Mouse (Mus musculus): ENCODE data around the gene Pcnp.
A peak's percentile ranks its signal among the peaks of the same experiment; 100 is the strongest.

The Pcnp gene

GRCm38 (mm10) chr16:56036501-56036900 is 7.0 kb upstream of the Pcnp start:
- no peak for DNase-seq (ENCODE audit: low spot score)

- DNase-seq (ENCODE audit: low spot score), result no peak
These were observed 5.0 kb upstream of the Pcnp start for GRCm38 (mm10) chr16:56034566-56034965.

GRCm38 (mm10) chr16:56028722-56029551 is 602 bp downstream of the Pcnp start:
- DNase-seq (ENCODE audit: low spot score), result no peak

DNA sequence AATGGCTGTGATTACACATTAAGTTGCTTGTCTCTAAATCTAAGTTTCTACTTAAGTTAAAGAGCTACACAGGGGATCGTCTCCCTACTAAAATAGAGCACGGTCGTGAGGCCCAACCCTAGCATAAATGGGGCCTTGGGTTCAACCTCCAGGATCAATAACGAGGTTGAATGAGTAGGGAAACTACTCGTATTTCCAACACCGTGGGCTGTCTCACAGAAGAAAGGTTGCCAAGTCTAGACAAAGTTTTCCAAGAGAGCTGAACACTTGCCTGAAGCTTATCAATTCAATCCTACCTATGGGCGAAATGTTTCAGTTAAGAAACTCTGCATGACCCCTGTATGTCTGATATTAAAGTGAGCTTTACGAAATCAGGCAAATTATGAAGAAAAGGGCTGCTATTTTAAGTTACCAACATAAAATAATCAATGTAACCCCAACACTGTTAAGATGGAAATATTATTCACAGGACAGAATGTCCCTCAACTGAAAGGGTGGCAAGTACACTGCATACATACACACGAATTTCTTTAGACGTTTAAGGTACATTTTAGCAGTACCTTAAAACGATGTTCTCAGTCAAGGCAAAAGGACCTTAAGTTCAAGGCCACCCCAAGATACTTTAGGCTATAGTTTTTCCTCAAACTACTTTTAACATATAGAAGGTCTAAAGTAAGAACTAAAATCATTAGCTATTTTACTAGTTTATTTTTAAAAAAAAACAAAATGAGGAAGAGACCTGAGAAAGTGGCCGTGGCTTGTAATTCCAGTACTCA is 1.5 kb downstream of the Pcnp start:
- no peak for DNase-seq (ENCODE audit: low spot score)

GRCm38 (mm10) chr16:56019660-56020059 is 9.9 kb downstream of the Pcnp start:
- no peak for DNase-seq (ENCODE audit: low spot score)

DNA sequence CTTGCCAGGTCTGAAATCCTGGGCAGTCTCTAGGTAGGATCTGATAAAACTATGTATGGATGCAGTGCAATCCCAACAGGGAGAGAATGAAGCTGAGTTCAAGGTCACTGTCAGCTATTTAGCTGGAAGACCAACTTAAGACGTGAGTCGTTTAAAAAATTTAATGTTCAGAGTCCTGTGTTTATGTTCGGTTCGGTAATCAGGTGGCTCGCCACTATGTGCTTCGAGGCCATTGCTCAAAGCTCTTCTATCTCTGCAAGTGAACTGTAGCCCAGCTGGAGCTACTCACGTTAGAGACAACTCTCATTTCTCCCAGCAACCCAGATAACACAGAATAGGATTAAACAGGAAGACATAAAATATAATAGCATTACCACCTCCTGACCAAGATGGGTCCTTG is 15.5 kb downstream of the Pcnp start:
- DNase-seq (ENCODE audit: low spot score), result no peak

DNA sequence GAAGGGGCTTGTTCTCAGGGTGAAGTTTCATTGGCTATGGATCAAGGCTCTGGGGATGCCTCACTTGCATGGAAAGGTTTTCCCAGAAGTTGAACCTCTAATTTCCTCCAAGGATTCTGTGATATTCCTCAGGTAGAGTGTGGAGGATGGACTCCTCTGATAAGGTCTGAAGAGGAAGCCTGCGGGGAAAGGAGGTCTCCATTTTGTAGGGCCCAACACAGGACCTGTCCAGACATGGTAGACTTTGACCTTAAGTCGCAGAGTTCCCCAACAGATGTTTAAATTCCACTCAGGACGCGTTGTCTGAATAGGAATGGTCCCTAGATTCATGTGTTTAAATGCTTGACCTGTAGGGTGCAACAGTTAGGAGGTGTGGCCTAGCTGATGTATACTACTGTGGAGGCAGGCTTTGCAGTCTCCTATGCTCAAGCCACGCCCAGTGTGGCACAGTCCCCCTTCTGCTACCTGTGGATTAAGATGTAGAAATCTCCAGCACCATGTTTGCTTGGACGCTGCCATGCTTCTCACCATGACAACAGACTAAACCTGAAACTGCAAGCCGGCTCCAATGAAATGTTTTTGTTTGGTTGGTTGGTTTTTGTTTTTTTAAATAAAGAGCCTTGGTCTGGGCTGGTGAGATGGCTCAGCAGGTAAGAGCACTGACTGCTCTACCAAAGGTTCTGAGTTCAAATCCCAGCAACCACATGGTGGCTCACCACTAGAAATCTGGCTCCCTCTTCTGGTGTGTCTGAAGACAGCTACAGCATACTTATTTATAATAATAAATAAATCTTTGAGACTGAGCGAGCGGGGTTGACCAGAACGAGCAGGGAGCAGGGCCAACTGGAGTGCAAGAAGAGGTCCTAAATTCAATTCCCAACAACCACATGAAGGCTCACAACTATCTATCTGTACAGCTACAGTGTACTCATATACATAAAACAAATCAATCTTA is 16.5 kb downstream of the Pcnp start:
- no peak for DNase-seq (ENCODE audit: low spot score)

GRCm38 (mm10) chr16:56008862-56009261 is 20.7 kb downstream of the Pcnp start:
- DNase-seq (ENCODE audit: low spot score), result no peak

DNA sequence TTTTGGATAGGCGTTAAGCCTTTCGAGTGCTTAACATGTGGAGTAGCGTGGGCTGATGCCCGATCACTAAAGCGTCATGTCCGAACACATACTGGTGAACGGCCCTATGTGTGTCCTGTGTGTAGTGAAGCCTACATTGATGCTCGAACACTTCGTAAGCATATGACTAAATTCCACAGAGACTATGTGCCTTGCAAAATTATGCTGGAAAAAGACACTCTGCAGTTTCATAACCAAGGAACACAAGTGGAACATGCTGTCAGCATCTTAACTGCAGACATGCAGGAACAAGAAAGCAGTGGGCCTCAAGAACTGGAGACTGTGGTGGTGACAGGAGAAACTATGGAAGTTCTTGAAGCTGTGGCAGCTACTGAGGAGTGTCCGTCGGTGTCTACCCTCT is 22.7 kb downstream of the Pcnp start:
- no peak for DNase-seq (ENCODE audit: low spot score)

DNA sequence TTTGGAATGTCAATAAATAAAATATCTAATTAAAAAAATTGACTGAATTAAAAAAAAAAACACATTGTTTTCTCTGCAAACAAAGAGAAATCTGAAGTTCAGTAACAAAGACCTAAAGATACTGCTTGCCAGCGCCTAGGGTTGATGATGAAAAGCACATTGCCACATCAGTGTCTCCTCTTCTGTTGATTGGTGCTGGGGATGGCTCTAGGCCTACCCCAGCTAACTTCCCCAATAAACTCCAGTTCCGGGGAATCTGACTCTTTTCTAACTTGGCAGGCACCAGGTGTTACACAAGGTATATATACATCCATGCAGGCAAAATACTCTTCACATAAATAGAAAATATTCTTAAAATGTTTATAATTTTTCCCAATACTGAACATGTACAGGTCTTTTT is 35.3 kb downstream of the Pcnp start:
- no peak for DNase-seq (ENCODE audit: low spot score)

- DNase-seq (ENCODE audit: low spot score), result no peak
These were observed 39.2 kb downstream of the Pcnp start for GRCm38 (mm10) chr16:55990311-55990710.

DNA sequence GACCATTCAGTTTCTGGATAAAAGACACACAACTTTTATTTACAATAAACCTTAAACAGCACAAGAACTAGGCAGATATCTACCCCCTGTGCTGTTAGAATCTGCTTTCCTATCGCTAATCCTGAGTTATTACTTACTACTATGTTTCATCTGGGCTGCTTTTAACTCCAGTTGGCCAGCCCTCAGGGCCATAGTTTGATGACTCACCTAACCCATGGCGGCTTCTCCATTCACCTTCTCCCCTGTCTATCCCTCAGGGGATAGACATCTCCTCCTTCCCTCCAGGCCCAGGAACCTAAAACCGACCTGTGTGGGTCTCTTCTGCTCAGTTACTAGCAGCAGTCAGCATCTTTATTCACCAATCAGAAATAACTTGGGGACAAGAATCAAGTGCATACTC is 43.5 kb downstream of the Pcnp start:
- no peak for DNase-seq (ENCODE audit: low spot score)

DNA sequence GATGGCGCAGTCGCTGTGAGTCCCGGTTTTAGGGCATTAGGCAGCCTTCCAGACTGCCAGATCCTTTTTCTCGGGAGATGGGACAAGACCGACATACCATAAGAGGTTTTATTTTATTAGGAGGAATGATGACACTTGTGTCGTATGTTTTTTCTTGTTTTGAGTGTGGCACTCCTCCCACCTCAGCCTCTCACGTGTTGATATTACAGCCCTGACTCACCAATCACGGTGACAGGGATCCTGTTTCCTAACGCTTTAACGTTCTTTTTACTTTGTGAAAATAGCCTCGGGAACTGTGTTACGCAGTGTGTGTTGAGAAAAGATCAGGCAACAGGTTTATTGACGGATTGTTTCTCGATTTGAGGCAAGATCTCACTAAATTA is 54.6 kb downstream of the Pcnp start:
- no peak for DNase-seq (ENCODE audit: low spot score)

- DNase-seq (ENCODE audit: low spot score), result peak; percentile 54
These were observed 55.2 kb downstream of the Pcnp start for GRCm38 (mm10) chr16:55974256-55974902.

GRCm38 (mm10) chr16:55973431-55974255 is 55.9 kb downstream of the Pcnp start, which contains the start of gene Zbtb11:
Zbtb11 (plus strand) TSS chr16:55973883.
- DNase-seq (ENCODE audit: low spot score), result peak; percentile 93

GRCm38 (mm10) chr16:55972626-55973201 is 56.8 kb downstream of the Pcnp start:
- no peak for DNase-seq (ENCODE audit: low spot score)

- no peak for DNase-seq (ENCODE audit: low spot score)
These were observed 57.6 kb downstream of the Pcnp start for GRCm38 (mm10) chr16:55971735-55972615.

DNA sequence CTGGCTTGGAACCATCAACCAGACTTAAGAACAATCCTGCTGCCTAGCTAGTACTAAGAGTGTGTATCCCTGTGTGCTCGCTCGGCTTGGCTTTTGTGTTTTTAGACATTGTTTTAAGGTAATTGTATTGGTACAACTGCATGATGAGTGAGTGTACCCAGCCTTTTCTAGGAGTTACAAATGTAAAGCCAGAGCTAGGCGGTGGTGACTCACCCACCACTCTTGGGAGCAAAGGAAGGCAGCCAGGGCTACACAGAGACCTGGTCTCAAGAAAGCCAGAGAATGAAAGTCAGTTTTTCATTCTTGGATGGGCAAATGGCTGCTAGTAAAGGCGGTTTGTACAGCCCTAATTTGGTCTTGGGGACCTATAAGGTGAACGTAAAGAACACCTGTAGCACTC is 59.1 kb downstream of the Pcnp start:
- no peak for DNase-seq (ENCODE audit: low spot score)

GRCm38 (mm10) chr16:55969147-55969546 is 60.4 kb downstream of the Pcnp start:
- no peak for DNase-seq (ENCODE audit: low spot score)

All from layer of hippocampus, adult 9-10 months (tissue).